Mouse (Mus musculus) neural tube, embryonic 15.5 days (tissue): Measurements from ENCODE around the gene Gab1. TPM values are rescaled to one million over a fixed set of nuclear protein-coding genes. Genes with fewer than 3 reads are reported as not detected.
"Not testable (repeated sequence)": the region's sequence is repeated elsewhere in the genome, so short reads cannot be mapped to it uniquely, and the experiment has no call there.

ENCODE experiments used
- ATAC-seq: fragments of 200-750 bp; cut with Nextera tagmentation; 2 replicates; pipeline ENCODE4 v1.8.0; 2017; ENCODE audit warnings: mild to moderate bottlenecking, moderate TSS enrichment, moderate library complexity; ENCODE audit not compliant: low FRiP score
- H3K27ac ChIP-seq: fragments of 300-500 bp; sonication (generic); replicated peaks from 2 replicates; pipeline ENCODE4 v1.5.1; 2015; ENCODE audit warnings: mild to moderate bottlenecking, inconsistent platforms
- H3K27me3 ChIP-seq: fragments of 300-500 bp; sonication (generic); replicated peaks from 2 replicates; pipeline ENCODE4 v1.6.1; 2015; ENCODE audit warnings: inconsistent platforms
- H3K36me3 ChIP-seq: fragments of 300-500 bp; sonication (generic); 2 replicates; pipeline ENCODE4 v1.6.1; 2015; ENCODE audit warnings: inconsistent platforms
- H3K4me1 ChIP-seq: fragments of 300-500 bp; sonication (generic); 2 replicates; pipeline ENCODE4 v1.6.1; 2015; ENCODE audit warnings: inconsistent platforms
- H3K4me2 ChIP-seq: fragments of 300-500 bp; sonication (generic); 2 replicates; pipeline ENCODE4 v1.6.1; 2015; ENCODE audit warnings: inconsistent platforms, mild to moderate bottlenecking, moderate library complexity
- H3K4me3 ChIP-seq: fragments of 300-500 bp; sonication (generic); replicated peaks from 2 replicates; pipeline ENCODE4 v1.5.1; 2015; ENCODE audit warnings: mild to moderate bottlenecking, inconsistent platforms
- H3K9ac ChIP-seq: fragments of 300-500 bp; sonication (generic); replicated peaks from 2 replicates; pipeline ENCODE4 v1.6.1; 2015; ENCODE audit warnings: mild to moderate bottlenecking, inconsistent platforms
- H3K9me3 ChIP-seq: fragments of 300-500 bp; sonication (generic); replicated peaks from 2 replicates; pipeline ENCODE4 v1.6.1; 2016; ENCODE audit warnings: inconsistent platforms
- WGBS: fragments of 180-500 bp; shearing (Covaris S2); methylation state at CpG from one replicate; pipeline ENCODE4 v1.1.7; 2015; ENCODE audit warnings: mixed read lengths; 5-methylcytosine and 5-hydroxymethylcytosine counted together
- polyA plus RNA-seq: library from polyadenylated mRNA; unstranded; fragments of >200 nt; fragmentation: Nextera tagmentation; extraction: Ambion mirVana; gene quantifications from 2 replicates; pipeline ENCODE4 v1.2.1, GENCODE M21; 2015

Gab1 gene
- polyA plus RNA-seq, 1 experiment from 2014 or later = 9.6 TPM

- Histone ChIP-seq H3K4me3 (no peak overlapping the region), H3K9ac (no peak overlapping the region), H3K9me3 (no peaks in the 10 kb centered on the region), H3K36me3 (peaks cover 15% of the 10 kb centered on the region; the same call in 1 of the 2 replicates), H3K27ac (no peak overlapping the region), H3K27me3 (no peaks in the 10 kb centered on the region), H3K4me1 (no peaks in the 10 kb centered on the region), H3K4me2 (no peak overlapping the region)
- 88% methylated on average over 4 of the region's 4 CpGs for WGBS
- 0 out of 2 replicates have a peak, but pooled peaks have one; percentile 28 for ATAC-seq
Observed at GRCm38 (mm10) chr8:80772732-80773460, 107.4 kb downstream of the Gab1 start.

GRCm38 (mm10) chr8:80768451-80768850, 111.9 kb downstream of the Gab1 start:
- H3K4me3 ChIP-seq = no peak overlapping the region
- no peak overlapping the region for H3K4me2 ChIP-seq
- no peak overlapping the region for H3K9ac ChIP-seq
- no peaks in the 10 kb centered on the region for H3K9me3 ChIP-seq
- H3K36me3 ChIP-seq = peaks cover 17% of the 10 kb centered on the region; the same call in 1 of the 2 replicates
- H3K4me1 ChIP-seq = no peaks in the 10 kb centered on the region
- H3K27ac ChIP-seq = no peak overlapping the region
- WGBS = 97% methylated on average over 6 of the region's 6 CpGs
- H3K27me3 ChIP-seq = no peaks in the 10 kb centered on the region
- ATAC-seq = no peak

- Histone ChIP-seq H3K4me2 (no peak overlapping the region), H3K27me3 (no peaks in the 10 kb centered on the region), H3K4me1 (no peaks in the 10 kb centered on the region), H3K9ac (no peak overlapping the region), H3K9me3 (no peaks in the 10 kb centered on the region), H3K36me3 (no peaks in the 10 kb centered on the region), H3K27ac (no peak overlapping the region), H3K4me3 (no peak overlapping the region)
- ATAC-seq = peak; percentile 83
- WGBS = 35% methylated on average over 9 of the region's 9 CpGs
Observed at GRCm38 (mm10) chr8:80753017-80753715, 127.2 kb downstream of the Gab1 start.

GRCm38 (mm10) chr8:80752429-80752828, 127.9 kb downstream of the Gab1 start:
- Histone ChIP-seq H3K4me1 (no peaks in the 10 kb centered on the region), H3K4me2 (no peak overlapping the region), H3K36me3 (no peaks in the 10 kb centered on the region), H3K9ac (no peak overlapping the region), H3K9me3 (no peaks in the 10 kb centered on the region), H3K4me3 (no peak overlapping the region), H3K27me3 (no peaks in the 10 kb centered on the region), H3K27ac (no peak overlapping the region)
- WGBS = 72% methylated on average over 7 of the region's 7 CpGs
- no peak for ATAC-seq

GRCm38 (mm10) chr8:80749091-80749490, 131.2 kb downstream of the Gab1 start:
- H3K9me3 ChIP-seq = no peaks in the 10 kb centered on the region
- no peak overlapping the region for H3K9ac ChIP-seq
- no peaks in the 10 kb centered on the region for H3K27me3 ChIP-seq
- ATAC-seq = no peak
- no peak overlapping the region for H3K4me2 ChIP-seq
- no peaks in the 10 kb centered on the region for H3K4me1 ChIP-seq
- H3K27ac ChIP-seq = no peak overlapping the region
- H3K4me3 ChIP-seq = no peak overlapping the region
- 92% methylated on average over 4 of the region's 4 CpGs for whole genome bisulfite sequencing
- no peaks in the 10 kb centered on the region for H3K36me3 ChIP-seq

GRCm38 (mm10) chr8:80739932-80740331, 140.4 kb downstream of the Gab1 start:
- Histone ChIP-seq H3K4me3 (peak overlapping the region; percentile 89), H3K36me3 (peaks cover 7% of the 10 kb centered on the region), H3K9ac (peak overlapping the region; percentile 57), H3K4me2 (peak overlapping the region; percentile 61), H3K27ac (peak overlapping the region; percentile 97), H3K9me3 (no peaks in the 10 kb centered on the region), H3K27me3 (no peaks in the 10 kb centered on the region), H3K4me1 (peaks cover 9% of the 10 kb centered on the region)
- peak; percentile 62 for ATAC-seq
- WGBS = 13% methylated on average over 14 of the region's 14 CpGs

- peak; percentile 93 for ATAC-seq
- H3K27me3 ChIP-seq, H3K9me3 ChIP-seq, H3K36me3 ChIP-seq, H3K4me1 ChIP-seq: not testable (repeated sequence)
- H3K4me2 ChIP-seq = peak within 1 kb of the TSS; percentile 83
- peak within 1 kb of the TSS; percentile 64 for H3K9ac ChIP-seq
- WGBS = 2% methylated on average over 71 of the region's 91 CpGs
- H3K4me3 ChIP-seq = peak within 1 kb of the TSS; percentile 89
- H3K27ac ChIP-seq = peak within 1 kb of the TSS; percentile 97
Observed at GRCm38 (mm10) chr8:80739155-80739924, 141.0 kb downstream of the Gab1 start, which contains the start of gene Smarca5. Smarca5 (minus strand) TSS chr8:80739497.

- ATAC-seq = peak; percentile 74
- Histone ChIP-seq H3K9ac (peak overlapping the region; percentile 64), H3K4me1 (peaks cover 9% of the 10 kb centered on the region), H3K9me3 (no peaks in the 10 kb centered on the region), H3K4me2 (peak overlapping the region; percentile 83), H3K27me3 (no peaks in the 10 kb centered on the region), H3K4me3 (peak overlapping the region; percentile 89), H3K36me3 (peaks cover 9% of the 10 kb centered on the region), H3K27ac (peak overlapping the region; percentile 97)
- whole genome bisulfite sequencing = under 1% methylated on average over 52 of the region's 84 CpGs
Observed at GRCm38 (mm10) chr8:80738388-80739154, 141.7 kb downstream of the Gab1 start.

GRCm38 (mm10) chr8:80738046-80738387, 142.3 kb downstream of the Gab1 start:
- 0% methylated on average over 5 of the region's 5 CpGs for WGBS
- Histone ChIP-seq H3K9ac (peak overlapping the region; percentile 64), H3K36me3 (peaks cover 11% of the 10 kb centered on the region), H3K4me2 (peak overlapping the region; percentile 83), H3K27ac (peak overlapping the region; percentile 97), H3K4me3 (peak overlapping the region; percentile 89), H3K9me3 (no peaks in the 10 kb centered on the region), H3K27me3 (no peaks in the 10 kb centered on the region), H3K4me1 (peaks cover 9% of the 10 kb centered on the region)
- no peak for ATAC-seq

GRCm38 (mm10) chr8:80732326-80732725, 148.0 kb downstream of the Gab1 start:
- H3K4me3 ChIP-seq = no peak overlapping the region
- H3K27me3 ChIP-seq = no peaks in the 10 kb centered on the region
- no peak overlapping the region for H3K27ac ChIP-seq
- H3K9ac ChIP-seq = no peak overlapping the region
- H3K4me2 ChIP-seq = no peak overlapping the region
- peaks cover 36% of the 10 kb centered on the region for H3K36me3 ChIP-seq
- H3K9me3 ChIP-seq = no peaks in the 10 kb centered on the region
- no peak for ATAC-seq
- H3K4me1 ChIP-seq = no peaks in the 10 kb centered on the region

GRCm38 (mm10) chr8:80714461-80714860, 165.9 kb downstream of the Gab1 start:
- Histone ChIP-seq H3K27ac (no peak overlapping the region), H3K9me3 (no peaks in the 10 kb centered on the region), H3K9ac (no peak overlapping the region), H3K4me2 (no peak overlapping the region), H3K4me1 (no peaks in the 10 kb centered on the region), H3K36me3 (peaks cover 37% of the 10 kb centered on the region), H3K4me3 (no peak overlapping the region), H3K27me3 (no peaks in the 10 kb centered on the region)
- 95% methylated on average over 1 of the region's 1 CpGs for WGBS
- ATAC-seq = no peak
